Mouse (Mus musculus): ENCODE measurements at regions not wholly inside any gene's neighbourhood (a gene's known extent, or its start where the extent isn't known, plus 50 kb on each side); places are given as distances from the start of the nearest gene placed in this dataset.

GRCm38 (mm10) chr6:93416006-93416405 lies 472.7 kb upstream of the Adamts9 start:
- CTCF ChIA-PET, result interaction anchor here in 1 of 4 experiments (0.6 kb wide), 1 partner anchor 629 kb away, joined by 3 read pairs; no protein-coding TSS in a partner anchor
- POLR2A ChIA-PET, result interaction anchor here in 1 of 4 experiments (0.6 kb wide), 1 partner anchor 22 kb away, joined by 5 read pairs; no protein-coding TSS in a partner anchor

GRCm38 (mm10) chr6:93411077-93411452 lies 467.8 kb upstream of the Adamts9 start:
- POLR2A ChIA-PET, result no interaction called here
- CTCF ChIA-PET, result interaction anchor here in 1 of 4 experiments (0.9 kb wide), 1 partner anchor 408 kb away, joined by 4 read pairs; no protein-coding TSS in a partner anchor

GRCm38 (mm10) chr6:93410416-93411076 lies 467.3 kb upstream of the Adamts9 start:
- CTCF ChIA-PET, result interaction anchor here in 1 of 4 experiments (0.9 kb wide), 1 partner anchor 409 kb away, joined by 4 read pairs; no protein-coding TSS in a partner anchor
- POLR2A ChIA-PET, result no interaction called here

- ChIA-PET POLR2A (no interaction called here), CTCF (no interaction called here)
These were observed 455.3 kb upstream of the Adamts9 start for GRCm38 (mm10) chr6:93398551-93398950.

GRCm38 (mm10) chr6:93397074-93397473 lies 453.8 kb upstream of the Adamts9 start:
- POLR2A ChIA-PET, result no interaction called here
- CTCF ChIA-PET, result no interaction called here

GRCm38 (mm10) chr6:93395952-93396351 lies 452.7 kb upstream of the Adamts9 start:
- ChIA-PET POLR2A (no interaction called here), CTCF (no interaction called here)

- POLR2A ChIA-PET, result no interaction called here
- CTCF ChIA-PET, result no interaction called here
These were observed 452.0 kb upstream of the Adamts9 start for GRCm38 (mm10) chr6:93395296-93395695.

GRCm38 (mm10) chr6:93393551-93393950 lies 450.3 kb upstream of the Adamts9 start:
- CTCF ChIA-PET, result no interaction called here
- POLR2A ChIA-PET, result no interaction called here

- ChIA-PET POLR2A (no interaction called here), CTCF (no interaction called here)
These were observed 449.1 kb upstream of the Adamts9 start for GRCm38 (mm10) chr6:93392402-93392801.

GRCm38 (mm10) chr6:93391166-93391565 lies 447.9 kb upstream of the Adamts9 start:
- CTCF ChIA-PET, result no interaction called here
- POLR2A ChIA-PET, result interaction anchor here in 1 of 4 experiments (0.5 kb wide), 1 partner anchor 320 kb away, joined by 3 read pairs; no protein-coding TSS in a partner anchor

GRCm38 (mm10) chr6:93371341-93371740 lies 428.0 kb upstream of the Adamts9 start:
- ChIA-PET POLR2A (no interaction called here), CTCF (no interaction called here)

GRCm38 (mm10) chr6:93363846-93364245 lies 420.6 kb upstream of the Adamts9 start:
- CTCF ChIA-PET, result interaction anchor here in 2 of 4 experiments (0.6 to 1.1 kb wide), 3 partner anchors 12 to 978 kb away, joined by 3 read pairs; no protein-coding TSS in a partner anchor
- POLR2A ChIA-PET, result interaction anchor here in 1 of 4 experiments (0.7 kb wide), 1 partner anchor 100 kb away, joined by 5 read pairs; no protein-coding TSS in a partner anchor

GRCm38 (mm10) chr6:93353353-93354125 lies 410.2 kb upstream of the Adamts9 start:
- POLR2A ChIA-PET, result interaction anchor here in 3 of 4 experiments (0.6 to 1.5 kb wide), 5 partner anchors 8 to 1899 kb away, joined by 3 to 4 read pairs (median 3); no protein-coding TSS in a partner anchor
- CTCF ChIA-PET, result interaction anchor here in 1 of 4 experiments (1.2 kb wide), 1 partner anchor 569 kb away, joined by 3 read pairs; no protein-coding TSS in a partner anchor

GRCm38 (mm10) chr6:93349936-93350700 lies 406.8 kb upstream of the Adamts9 start:
- ChIA-PET CTCF (no interaction called here), POLR2A (no interaction called here)

- ChIA-PET POLR2A (no interaction called here), CTCF (no interaction called here)
These were observed 404.8 kb upstream of the Adamts9 start for GRCm38 (mm10) chr6:93348141-93348540.

- ChIA-PET POLR2A (no interaction called here), CTCF (no interaction called here)
These were observed 385.4 kb upstream of the Adamts9 start for GRCm38 (mm10) chr6:93328683-93329082.

GRCm38 (mm10) chr6:93327930-93328329 lies 384.6 kb upstream of the Adamts9 start:
- ChIA-PET CTCF (no interaction called here), POLR2A (no interaction called here)

GRCm38 (mm10) chr6:93323881-93324280 lies 380.6 kb upstream of the Adamts9 start:
- ChIA-PET POLR2A (interaction anchor here in 1 of 4 experiments (0.7 kb wide), 1 partner anchor 38 kb away, joined by 4 read pairs; no protein-coding TSS in a partner anchor), CTCF (no interaction called here)

- ChIA-PET POLR2A (no interaction called here), CTCF (no interaction called here)
These were observed 371.3 kb upstream of the Adamts9 start for GRCm38 (mm10) chr6:93314625-93315024.

GRCm38 (mm10) chr6:93305176-93305575 lies 361.9 kb upstream of the Adamts9 start:
- ChIA-PET CTCF (no interaction called here), POLR2A (no interaction called here)
